Mouse (Mus musculus) erythroblast, embryonic 14.5 days (primary cell): ENCODE results near the gene Ltbp1.

Source experiments
- GATA1 ChIP-seq: IDR thresholded peaks from 2 replicates; pipeline ENCODE4 v1.6.1; 2012; ENCODE audit warnings: low read length, inconsistent platforms, mixed read lengths
- TAL1 ChIP-seq: IDR thresholded peaks from 3 replicates; pipeline ENCODE4 v1.6.1; 2012; ENCODE audit warnings: low read length, inconsistent platforms, mixed read lengths

DNA sequence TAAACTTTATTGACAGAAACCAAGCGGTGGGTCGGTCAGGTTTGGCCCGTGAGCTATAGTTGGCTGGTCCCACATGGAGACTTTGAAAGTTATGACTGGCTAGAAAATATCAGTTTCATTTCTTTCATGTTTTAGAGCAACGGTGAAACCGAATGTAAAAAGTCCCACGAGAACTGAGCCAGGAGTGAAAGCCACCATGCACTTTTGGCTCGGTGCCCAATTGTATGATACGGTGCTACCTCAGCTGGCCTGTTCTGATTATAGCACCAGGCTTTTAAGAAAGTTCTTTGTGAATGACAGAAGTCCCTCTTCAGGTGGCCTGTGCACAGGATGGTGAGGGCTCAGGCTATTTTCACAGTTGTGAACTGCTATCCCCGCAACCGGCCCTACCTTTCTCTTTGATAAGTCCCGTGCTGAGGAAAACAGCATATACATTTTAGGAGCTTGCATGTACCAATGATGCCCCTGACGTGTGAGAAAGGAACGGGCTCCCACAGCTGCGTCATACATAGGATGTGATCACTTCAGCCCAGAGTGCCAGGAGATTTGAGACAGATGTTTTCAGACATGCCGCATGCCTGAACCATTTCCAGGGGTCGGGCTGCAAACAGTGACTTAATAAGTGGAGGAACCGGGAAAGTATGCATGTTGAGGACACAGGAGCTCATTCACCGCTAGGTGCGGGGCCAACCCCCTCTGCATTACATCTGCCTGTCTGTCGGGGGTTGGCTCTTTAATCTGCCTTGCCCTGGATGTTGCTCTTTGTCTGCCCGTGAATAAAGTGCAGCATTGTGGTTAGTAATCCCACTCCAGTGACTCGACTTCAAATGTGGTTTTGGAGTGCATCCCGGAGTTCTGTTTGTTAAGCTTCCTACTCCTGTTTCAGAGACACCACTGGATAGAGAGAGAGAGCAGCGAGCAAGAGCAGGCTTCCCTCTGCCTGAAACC, 172.8 kb downstream of the Ltbp1 start:
- TF ChIP-seq TAL1 = no peak
- TF ChIP-seq GATA1 = no peak
